Mouse (Mus musculus) spleen, adult 2 months (tissue): ENCODE results near the gene Pkp3. TPM values are rescaled to one million over a fixed set of nuclear protein-coding genes. Genes with fewer than 3 reads are reported as not detected.

ENCODE experiments used
- DNase-seq, 2 experiments: peaks; one replicate each; pipeline versions ENCODE4 v3.0.0 to v3.0.0-alpha.2; 2012 to 2021; ENCODE audit warnings: low spot score in 2 of 2, low read depth in 1 of 2
- H3K27ac ChIP-seq: fragments of 200-500 bp; 2 replicates; pipeline ENCODE4 v1.5.1; 2012; ENCODE audit warnings: low read length, inconsistent platforms; ENCODE audit not compliant: insufficient read depth
- H3K27me3 ChIP-seq: fragments of 200-500 bp; 2 replicates; pipeline ENCODE4 v1.6.1; 2012; ENCODE audit warnings: mild to moderate bottlenecking, moderate library complexity, low read length, inconsistent platforms; ENCODE audit not compliant: control insufficient read depth, insufficient read depth
- H3K36me3 ChIP-seq: fragments of 200-500 bp; 2 replicates; pipeline ENCODE4 v1.6.1; 2012; ENCODE audit warnings: mild to moderate bottlenecking, low read length, inconsistent platforms; ENCODE audit not compliant: control insufficient read depth, insufficient read depth
- H3K4me1 ChIP-seq: fragments of 200-500 bp; 2 replicates; pipeline ENCODE4 v1.6.1; 2011; ENCODE audit warnings: inconsistent platforms; ENCODE audit not compliant: control insufficient read depth, insufficient read depth, insufficient read length
- H3K4me3 ChIP-seq: fragments of 200-500 bp; 2 replicates; pipeline ENCODE4 v1.5.1; 2011; ENCODE audit warnings: mild to moderate bottlenecking, inconsistent platforms; ENCODE audit not compliant: insufficient read depth, insufficient read length; ENCODE audit errors: extremely low read depth
- CTCF ChIP-seq: fragments of 200-500 bp; IDR thresholded peaks from 2 replicates; pipeline ENCODE4 v1.5.1; 2011; ENCODE audit warnings: mild to moderate bottlenecking, inconsistent platforms; ENCODE audit not compliant: insufficient read depth, insufficient read length, insufficient replicate concordance; ENCODE audit errors: extremely low read depth
- POLR2A ChIP-seq: fragments of 200-500 bp; IDR thresholded peaks from 2 replicates; pipeline ENCODE4 v1.6.1; 2011; ENCODE audit warnings: low read depth, low read length, inconsistent platforms
- WGBS: fragments of 180-500 bp; shearing (Covaris S2); methylation state at CpG from one replicate; pipeline ENCODE4 v1.1.7; 2018; 5-methylcytosine and 5-hydroxymethylcytosine counted together
- polyA plus RNA-seq: library from polyadenylated mRNA; depleted of rRNA; stranded (reverse); fragments of >200 nt; gene quantifications from 2 replicates; pipeline ENCODE4 v1.2.3, GENCODE M21; 2012

Gene Pkp3
- polyA plus RNA-seq, 1 experiment: 30.1 TPM

DNA sequence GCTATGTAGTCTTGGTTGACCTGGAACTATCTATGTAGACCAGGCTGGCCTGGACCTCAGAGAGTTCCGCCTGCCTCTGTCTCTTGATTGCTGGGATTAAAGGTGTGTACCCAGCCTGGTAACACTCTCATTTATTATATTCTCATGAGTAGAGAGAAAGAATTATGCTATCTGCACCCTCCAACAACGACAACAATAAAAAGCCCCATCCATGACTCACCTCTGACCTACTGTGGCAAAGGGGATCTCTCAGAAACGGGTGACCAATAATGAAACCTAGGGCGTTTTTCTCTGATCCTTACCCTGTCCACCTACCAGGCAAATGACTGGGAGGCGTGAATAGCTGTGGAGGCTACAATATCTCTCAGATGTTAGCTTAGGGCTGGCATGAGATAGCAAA lies 19.2 kb downstream of the Pkp3 start:
- Histone ChIP-seq H3K4me1 (peaks cover 33% of the 10 kb centered on the region), H3K27me3 (no peaks in the 10 kb centered on the region), H3K4me3 (no peak overlapping the region), H3K27ac (peak overlapping the region; percentile 72), H3K36me3 (peaks cover 6% of the 10 kb centered on the region; the same call in 1 of the 2 replicates)
- no peak for TF ChIP-seq POLR2A
- no peak for TF ChIP-seq CTCF
- WGBS: 55% methylated on average over 5 of the region's 5 CpGs
- DNase-seq: no peak

DNA sequence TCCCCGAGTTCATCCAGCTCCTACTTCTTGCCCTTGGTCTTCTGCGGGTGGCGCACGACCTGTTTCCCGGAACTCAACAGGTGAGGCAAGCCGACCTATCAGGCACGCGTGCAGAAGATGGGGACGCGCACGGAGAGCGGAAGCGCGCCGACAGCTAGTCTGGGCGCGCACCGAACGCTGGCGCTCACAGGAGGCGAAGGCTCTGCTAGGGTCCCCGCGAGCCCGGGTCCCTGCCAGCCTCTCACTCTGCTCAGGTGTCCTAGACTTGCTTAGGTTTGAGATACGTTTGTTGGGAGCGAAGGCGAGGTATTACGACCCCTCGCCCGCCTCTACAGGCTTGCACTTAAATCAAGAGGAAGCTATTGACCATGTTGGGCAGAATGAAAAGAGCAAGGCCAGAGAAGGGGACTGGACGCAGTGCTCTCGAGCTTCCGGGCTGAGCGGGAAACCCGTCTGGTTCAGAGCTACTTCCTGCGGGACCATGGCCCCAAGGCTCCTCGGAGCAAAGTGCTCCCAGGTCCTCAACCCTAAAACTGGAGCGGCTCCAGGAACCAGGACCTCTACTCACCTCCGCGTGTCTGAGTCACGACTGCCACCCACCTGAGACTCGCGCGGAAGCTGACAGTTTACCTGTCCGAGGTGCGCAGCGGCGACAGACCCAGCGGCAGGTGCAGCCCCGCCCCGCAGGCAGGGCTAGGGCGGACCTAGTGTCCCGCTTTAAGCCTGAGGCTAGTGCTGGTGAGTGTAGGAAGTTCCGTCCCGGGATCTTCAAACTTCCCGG lies 22.1 kb downstream of the Pkp3 start, which contains the start of gene Sigirr:
TSS of gene Sigirr (minus strand) at position 662 of the 781 bp plus-strand sequence.
- H3K4me1 ChIP-seq: peaks cover 27% of the 10 kb centered on the region
- H3K4me3 ChIP-seq: peak within 1 kb of the TSS; percentile 63
- 8% methylated on average over 56 of the region's 56 CpGs for WGBS
- no peaks in the 10 kb centered on the region for H3K36me3 ChIP-seq
- peak; percentile 12 to 70 for DNase-seq
- TF ChIP-seq POLR2A: peak; percentile 78
- no peak for TF ChIP-seq CTCF
- peak within 1 kb of the TSS; percentile 54 for H3K27ac ChIP-seq
- H3K27me3 ChIP-seq: no peaks in the 10 kb centered on the region

DNA sequence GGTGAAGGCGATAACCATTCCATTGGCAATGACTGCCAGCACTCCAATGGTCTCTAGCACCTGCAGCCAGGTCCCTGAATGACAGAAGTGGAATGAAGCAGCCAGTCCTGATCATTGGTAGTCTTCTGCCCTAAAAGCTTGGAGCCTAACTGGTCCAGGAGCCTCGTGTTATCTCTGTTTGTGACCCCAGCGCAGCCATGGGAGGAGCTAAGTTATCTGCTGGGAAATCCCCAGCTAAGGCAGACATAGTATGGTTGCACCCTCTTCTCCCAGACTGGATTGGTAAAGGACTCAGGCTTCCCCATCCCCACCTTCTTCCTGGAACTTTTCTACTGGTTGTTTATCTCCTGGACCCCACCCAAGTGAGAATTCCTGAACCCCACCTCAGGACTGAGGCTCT lies 25.1 kb downstream of the Pkp3 start:
- TF ChIP-seq POLR2A (no peak), CTCF (no peak)
- WGBS: 69% methylated on average over 3 of the region's 3 CpGs
- peaks cover 10% of the 10 kb centered on the region for H3K4me1 ChIP-seq
- no peaks in the 10 kb centered on the region for H3K36me3 ChIP-seq
- no peak overlapping the region for H3K4me3 ChIP-seq
- H3K27me3 ChIP-seq: no peaks in the 10 kb centered on the region
- no peak for DNase-seq
- H3K27ac ChIP-seq: no peak overlapping the region

DNA sequence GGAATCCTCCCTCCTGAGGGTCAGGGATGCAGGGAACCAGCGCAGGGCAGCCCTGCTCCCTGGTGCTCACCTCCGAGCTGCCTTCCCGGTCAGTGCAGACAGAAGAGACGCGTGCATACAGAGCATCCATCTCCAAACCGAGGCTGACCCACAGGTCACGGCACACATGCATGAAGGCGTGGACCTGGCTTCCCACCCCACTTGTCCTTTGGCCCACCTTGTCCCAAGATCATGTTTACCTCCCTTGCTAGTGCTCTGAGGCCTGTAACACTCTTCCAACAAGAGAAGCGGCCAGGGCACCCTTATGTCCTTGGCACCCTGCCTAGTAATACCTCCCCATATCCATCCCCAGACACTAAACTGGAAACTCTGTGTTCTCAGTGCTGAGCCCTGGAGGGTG lies 37.9 kb downstream of the Pkp3 start:
- no peak for DNase-seq
- no peaks in the 10 kb centered on the region for H3K27me3 ChIP-seq
- no peaks in the 10 kb centered on the region for H3K36me3 ChIP-seq
- H3K27ac ChIP-seq: no peak overlapping the region
- H3K4me3 ChIP-seq: no peak overlapping the region
- WGBS: 93% methylated on average over 9 of the region's 9 CpGs
- TF ChIP-seq POLR2A: no peak
- no peak for TF ChIP-seq CTCF
- no peaks in the 10 kb centered on the region for H3K4me1 ChIP-seq

DNA sequence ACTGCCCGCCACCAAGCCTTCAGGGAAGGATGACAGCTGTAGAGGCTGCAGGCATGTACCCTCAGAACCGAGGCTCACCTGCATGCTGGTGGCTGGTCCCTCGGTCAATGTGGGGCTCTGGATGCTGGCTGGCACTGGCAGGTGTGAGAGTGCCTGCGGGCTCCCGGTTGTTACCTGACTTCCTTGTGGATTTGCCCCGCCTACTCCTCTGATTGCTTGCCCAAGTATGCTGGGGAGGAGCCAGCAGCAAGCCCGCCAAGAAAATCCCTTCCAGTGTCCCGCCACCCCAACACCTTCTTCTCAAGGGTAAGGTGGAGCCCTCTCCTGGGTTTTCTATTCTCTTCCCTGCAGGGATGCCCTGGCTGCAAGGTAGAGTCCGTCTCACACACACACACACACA lies 39.6 kb downstream of the Pkp3 start, which contains the start of gene Ano9:
TSS of gene Ano9 (minus strand) at position 171 of the 400 bp plus-strand sequence.
- DNase-seq: no peak
- Histone ChIP-seq H3K27ac (no peak within 1 kb of the TSS), H3K4me1 (no peaks in the 10 kb centered on the region), H3K27me3 (no peaks in the 10 kb centered on the region), H3K36me3 (no peaks in the 10 kb centered on the region), H3K4me3 (no peak within 1 kb of the TSS)
- TF ChIP-seq POLR2A (no peak), CTCF (no peak)
- WGBS: 68% methylated on average over 9 of the region's 9 CpGs

DNA sequence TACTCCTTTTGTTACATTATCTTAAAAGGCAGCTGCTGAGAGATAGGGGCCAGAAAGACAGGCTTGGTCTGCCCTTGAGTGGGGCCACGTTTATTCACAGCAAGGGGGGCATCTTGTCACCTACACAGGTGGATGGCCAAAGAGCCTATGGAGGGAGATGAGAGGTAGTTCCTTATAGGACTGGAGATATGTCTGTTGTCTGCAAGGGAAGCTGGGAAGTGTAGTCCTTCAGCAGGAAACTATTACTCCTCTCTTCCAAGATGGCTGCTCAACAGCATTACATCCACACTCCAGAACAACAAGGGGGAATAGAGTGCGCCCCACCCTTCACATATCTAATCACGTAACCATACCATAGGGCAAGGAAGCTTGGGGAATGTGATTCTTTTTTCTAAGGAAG lies 41.5 kb downstream of the Pkp3 start:
- Histone ChIP-seq H3K27me3 (no peaks in the 10 kb centered on the region), H3K36me3 (no peaks in the 10 kb centered on the region), H3K27ac (no peak overlapping the region), H3K4me3 (no peak overlapping the region), H3K4me1 (no peaks in the 10 kb centered on the region)
- TF ChIP-seq POLR2A: no peak
- no peak for TF ChIP-seq CTCF
- WGBS: 84% methylated on average over 3 of the region's 3 CpGs
- no peak for DNase-seq

DNA sequence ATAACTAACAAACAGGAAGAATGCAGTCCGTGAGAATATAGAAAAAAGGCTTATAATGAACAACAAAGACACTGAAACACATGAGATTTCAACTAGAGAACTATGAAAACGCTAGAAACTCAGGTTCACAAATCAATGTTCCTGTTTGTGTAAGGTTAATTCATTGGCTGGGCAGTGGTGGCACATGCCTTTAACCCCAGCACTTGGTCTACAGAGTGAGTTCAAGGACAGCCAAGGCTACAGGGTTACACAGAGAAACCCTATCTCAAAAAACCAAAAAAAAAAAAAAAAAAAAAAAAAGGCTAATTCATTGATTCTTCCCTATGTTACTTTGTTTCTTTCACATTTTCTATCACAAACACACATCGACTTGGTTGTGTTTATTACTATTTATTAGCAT lies 42.6 kb downstream of the Pkp3 start:
- no peak for DNase-seq
- 93% methylated on average over 3 of the region's 3 CpGs for WGBS
- H3K27me3 ChIP-seq: no peaks in the 10 kb centered on the region
- H3K4me1 ChIP-seq: no peaks in the 10 kb centered on the region
- no peak overlapping the region for H3K27ac ChIP-seq
- no peak for TF ChIP-seq POLR2A
- no peak for TF ChIP-seq CTCF
- no peaks in the 10 kb centered on the region for H3K36me3 ChIP-seq
- no peak overlapping the region for H3K4me3 ChIP-seq
